Mouse (Mus musculus) heart, adult 18-20 months (tissue): ENCODE data around the gene Necab2. TPM values are rescaled to one million over a fixed set of nuclear protein-coding genes. Genes with fewer than 3 reads are reported as not detected.

Source experiments
- DNase-seq, 2 experiments: peaks; one replicate each; pipeline ENCODE4 v3.0.0; 2021 to 2022; ENCODE audit warnings: mixed read lengths in 1 of 2
- total RNA-seq, 2 experiments: library from RNA; stranded (reverse); gene quantifications; 2 replicates each; pipeline ENCODE4 v1.2.3; 2021

Necab2 gene
- total RNA-seq, 2 experiments from 2014 or later, result not detected

DNA sequence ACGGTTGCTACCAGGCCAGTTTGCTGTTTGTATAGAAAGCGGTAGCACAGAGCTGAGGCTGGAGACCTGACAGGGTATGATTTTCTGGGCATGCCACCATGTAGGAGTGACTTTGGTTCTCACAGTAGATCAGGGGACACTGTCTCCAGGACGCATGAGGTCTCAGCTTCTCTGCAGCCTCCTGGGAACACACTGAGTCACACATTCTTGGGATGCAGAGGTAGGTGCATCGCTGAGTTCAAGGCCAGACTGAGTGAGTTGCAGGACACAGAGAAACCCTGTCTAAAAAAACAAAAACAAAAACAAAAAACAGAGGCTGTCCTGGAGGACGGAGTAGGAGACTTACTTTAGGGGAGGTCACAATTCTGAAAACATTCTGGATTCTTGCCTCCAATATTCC lies 6.4 kb downstream of the Necab2 start:
- no peak for DNase-seq

GRCm38 (mm10) chr8:119456045-119456444 lies 9.5 kb downstream of the Necab2 start:
- no peak for DNase-seq

DNA sequence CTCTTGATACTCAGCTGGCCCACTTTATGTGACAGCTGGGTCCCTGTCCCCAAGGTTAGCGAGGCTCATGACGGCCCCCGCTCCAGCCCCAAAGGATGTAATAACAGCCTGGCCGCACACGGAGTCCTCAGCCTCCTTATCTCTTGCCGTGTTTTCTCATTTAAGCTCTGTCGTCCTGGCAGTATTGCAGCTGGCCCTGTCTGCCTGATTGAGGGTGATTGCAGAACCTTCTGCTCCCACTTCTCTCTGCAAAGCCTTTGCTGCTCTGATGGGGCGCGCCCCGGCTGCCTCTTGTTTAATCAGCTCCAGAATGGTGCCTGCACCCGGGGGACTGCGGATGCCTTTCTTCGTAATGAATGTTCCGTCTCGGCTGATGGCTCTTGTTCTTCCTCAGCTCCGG lies 13.2 kb downstream of the Necab2 start:
- peak; percentile 39 to 52 for DNase-seq

DNA sequence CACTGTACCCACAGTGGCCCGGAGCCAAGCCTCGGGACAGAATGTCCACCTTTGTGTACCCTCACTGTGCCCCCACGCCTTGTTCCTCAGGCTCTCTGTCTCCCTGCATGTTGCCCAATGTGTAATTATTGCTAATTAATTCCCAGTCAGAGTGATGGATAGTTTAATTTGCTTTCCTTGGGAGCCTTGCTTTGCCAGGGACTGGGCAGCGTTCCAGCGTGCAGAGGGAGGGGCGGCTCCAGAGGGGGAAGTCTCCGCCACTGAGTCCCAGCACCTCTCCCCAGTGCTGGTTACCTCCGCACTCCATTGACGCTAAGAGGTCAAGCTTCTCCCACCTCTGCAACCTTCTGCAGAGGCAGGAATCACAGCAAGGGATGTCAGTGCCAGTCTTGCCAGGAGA lies 14.8 kb downstream of the Necab2 start:
- DNase-seq, result no peak

- DNase-seq, result no peak
These were observed 17.2 kb downstream of the Necab2 start for GRCm38 (mm10) chr8:119463709-119464108.

- no peak for DNase-seq
These were observed 19.6 kb downstream of the Necab2 start for GRCm38 (mm10) chr8:119466105-119466504.

- DNase-seq, result no peak
These were observed 20.3 kb downstream of the Necab2 start for GRCm38 (mm10) chr8:119466794-119467193.

DNA sequence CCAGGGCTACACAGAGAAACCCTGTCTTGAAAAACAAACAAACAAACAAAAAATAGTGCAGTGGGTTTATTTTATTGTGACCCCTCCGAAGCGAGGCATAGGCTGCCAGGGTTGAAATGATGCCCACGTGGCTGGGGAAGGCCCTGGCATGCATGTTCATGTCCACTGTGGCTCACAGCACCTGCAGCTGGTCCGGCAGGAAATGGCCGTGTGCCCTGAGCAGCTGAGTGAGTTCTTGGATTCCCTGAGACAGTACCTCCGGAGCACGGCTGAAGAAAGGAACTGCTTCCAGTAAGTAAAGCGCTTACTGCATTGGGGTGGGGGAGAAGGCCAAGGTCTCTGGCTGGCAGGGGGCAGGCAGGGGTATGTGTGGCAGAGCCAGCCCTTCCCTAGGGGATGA lies 21.6 kb downstream of the Necab2 start:
- no peak for DNase-seq

- no peak for DNase-seq
These were observed 32.2 kb downstream of the Necab2 start for GRCm38 (mm10) chr8:119478684-119479083.

DNA sequence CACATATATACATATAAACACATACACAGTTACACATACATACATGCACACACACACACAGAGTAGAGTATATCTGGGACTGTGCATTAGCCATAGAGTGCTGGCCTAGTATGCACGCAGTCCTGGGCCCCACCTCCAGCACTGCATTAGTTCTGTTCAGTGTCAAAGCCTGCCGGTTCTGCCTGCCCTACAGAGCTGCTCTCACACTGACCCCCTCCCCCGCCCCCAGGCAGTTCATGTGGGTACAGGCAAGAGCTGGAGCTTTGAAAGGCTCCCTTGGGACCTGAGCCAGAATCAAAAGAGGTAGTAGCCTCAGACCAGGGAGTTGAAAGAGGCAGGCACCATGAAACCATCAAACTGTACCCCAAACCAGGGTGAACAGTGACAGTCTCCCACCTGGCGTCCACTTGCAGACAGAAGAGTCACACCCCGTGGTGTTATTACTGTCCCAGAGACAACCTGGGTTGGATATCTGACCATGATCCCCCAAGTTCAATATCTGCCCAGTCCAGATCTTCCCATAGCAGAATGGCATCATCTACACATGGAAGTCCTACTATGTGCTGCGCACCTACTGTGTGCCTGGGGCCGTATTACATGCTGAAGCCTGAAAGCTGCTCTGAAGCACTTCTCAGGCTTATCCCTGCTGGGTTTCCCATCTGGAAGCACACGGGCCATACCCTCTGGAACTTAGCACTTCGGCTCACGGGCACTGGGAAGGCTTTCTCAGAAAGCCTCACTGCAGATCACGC lies 37.8 kb downstream of the Necab2 start:
- no peak for DNase-seq

DNA sequence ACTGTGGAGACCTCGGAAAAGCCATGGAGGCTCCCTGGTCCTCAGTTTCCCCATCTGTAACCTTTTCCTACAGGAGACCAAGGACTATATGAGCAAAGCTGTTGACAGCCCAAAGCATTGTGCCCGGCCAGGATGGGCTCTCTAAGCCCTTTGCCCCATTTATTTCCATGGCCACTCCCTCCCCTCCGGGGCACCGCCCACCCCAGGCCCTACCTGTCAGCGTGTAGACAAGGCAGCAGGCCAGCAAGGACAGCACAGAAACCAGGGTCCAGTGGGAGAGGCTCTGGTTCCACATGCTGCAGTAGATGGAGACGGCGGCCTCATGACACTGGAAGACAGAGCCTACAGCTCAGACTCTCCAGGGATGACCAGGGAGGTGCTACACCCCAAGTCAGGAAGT lies 40.6 kb downstream of the Necab2 start:
- DNase-seq, result no peak

- DNase-seq, result peak; percentile 24 to 68
These were observed 50.3 kb downstream of the Necab2 start for GRCm38 (mm10) chr8:119496848-119497247.

- no peak for DNase-seq
These were observed 53.3 kb downstream of the Necab2 start for GRCm38 (mm10) chr8:119499836-119500235.

DNA sequence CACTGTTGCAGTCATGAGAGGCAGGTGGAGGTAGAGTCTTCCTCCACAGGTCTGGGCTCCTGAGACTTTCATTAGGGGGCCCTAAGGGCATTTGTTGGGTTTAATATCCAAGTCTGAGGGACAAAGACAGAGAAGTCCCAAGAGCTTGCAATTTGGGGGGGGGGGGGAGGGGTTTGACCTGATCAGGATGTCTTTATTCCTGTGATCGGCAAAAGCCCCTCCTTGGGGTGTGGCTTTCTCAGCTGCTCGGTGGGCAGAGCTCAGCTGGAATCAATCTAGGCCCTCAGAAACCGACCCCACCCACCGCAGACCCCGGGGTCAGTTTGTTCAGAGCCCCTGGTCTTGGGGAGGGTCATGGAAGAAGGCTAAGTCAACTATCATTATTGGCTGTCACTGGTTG lies 55.1 kb downstream of the Necab2 start, which contains the start of gene Slc38a8:
TSS of gene Slc38a8 (minus strand) at position 101 of the 400 bp plus-strand sequence.
- no peak for DNase-seq

GRCm38 (mm10) chr8:119502111-119502510 lies 55.6 kb downstream of the Necab2 start:
- DNase-seq, result no peak

- no peak for DNase-seq
These were observed 56.8 kb downstream of the Necab2 start for GRCm38 (mm10) chr8:119503191-119503767.

- no peak for DNase-seq
These were observed 59.0 kb downstream of the Necab2 start for GRCm38 (mm10) chr8:119505488-119505887.

GRCm38 (mm10) chr8:119506106-119506505 lies 59.6 kb downstream of the Necab2 start:
- DNase-seq, result no peak

DNA sequence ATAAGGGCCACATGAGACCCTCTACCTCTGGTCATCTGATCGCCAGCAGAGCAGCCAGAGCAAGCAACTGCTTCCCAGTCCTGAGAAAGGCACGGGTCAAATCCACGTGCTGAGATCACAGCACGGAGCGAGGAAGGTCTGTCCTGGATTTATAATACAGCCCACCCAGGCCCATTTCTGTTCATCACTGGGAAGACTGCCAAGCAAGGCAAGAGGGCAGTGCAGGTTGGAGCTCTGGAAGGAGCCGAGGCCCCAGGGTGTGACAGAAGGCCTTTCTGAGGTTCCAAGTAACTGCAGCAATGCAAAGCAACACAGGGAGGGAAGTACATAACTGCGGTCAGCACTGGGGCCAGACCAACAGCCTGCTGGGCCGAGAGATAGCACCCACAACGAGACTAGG lies 64.0 kb downstream of the Necab2 start:
- no peak for DNase-seq

GRCm38 (mm10) chr8:119511722-119512121 lies 65.2 kb downstream of the Necab2 start:
- no peak for DNase-seq

DNA sequence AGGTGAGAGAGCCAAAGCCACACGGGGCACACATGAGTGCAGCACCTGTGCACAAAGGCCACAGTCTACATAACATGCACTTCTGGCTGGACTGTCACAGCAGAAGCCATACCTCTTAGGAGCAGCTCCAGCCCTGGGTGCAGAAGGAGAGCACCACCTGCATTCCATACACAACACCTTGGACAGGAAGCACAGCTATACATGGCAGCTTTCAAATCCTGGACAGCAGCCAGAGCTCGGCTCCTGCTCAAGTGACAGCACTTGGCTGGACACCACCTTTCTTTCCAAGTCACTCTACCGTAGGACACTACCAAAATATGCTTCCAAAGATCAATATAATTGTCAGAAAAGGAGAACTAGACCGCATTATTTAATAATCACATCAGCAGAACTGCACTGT lies 66.9 kb downstream of the Necab2 start:
- peak in 1 of 2 experiments; percentile 15 for DNase-seq

DNA sequence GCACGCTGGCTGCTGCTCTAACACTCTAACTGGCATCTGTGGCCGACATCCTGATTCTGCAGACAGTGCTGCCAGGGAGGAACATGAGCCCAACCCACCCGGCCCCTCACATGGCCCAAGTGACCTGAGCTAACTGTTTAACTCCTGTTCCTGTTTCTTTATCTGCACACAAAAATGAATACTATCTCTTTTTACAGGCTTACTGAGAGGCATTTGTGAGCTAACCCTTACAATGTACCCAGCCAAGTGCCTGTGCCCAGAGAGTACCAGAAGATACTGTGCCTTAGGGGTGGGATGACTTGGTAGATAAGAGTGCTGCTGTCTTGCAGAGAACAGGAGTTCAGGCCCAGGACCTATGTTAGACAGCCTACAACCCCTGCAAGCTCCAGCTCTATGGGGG lies 68.4 kb downstream of the Necab2 start:
- DNase-seq, result no peak

DNA sequence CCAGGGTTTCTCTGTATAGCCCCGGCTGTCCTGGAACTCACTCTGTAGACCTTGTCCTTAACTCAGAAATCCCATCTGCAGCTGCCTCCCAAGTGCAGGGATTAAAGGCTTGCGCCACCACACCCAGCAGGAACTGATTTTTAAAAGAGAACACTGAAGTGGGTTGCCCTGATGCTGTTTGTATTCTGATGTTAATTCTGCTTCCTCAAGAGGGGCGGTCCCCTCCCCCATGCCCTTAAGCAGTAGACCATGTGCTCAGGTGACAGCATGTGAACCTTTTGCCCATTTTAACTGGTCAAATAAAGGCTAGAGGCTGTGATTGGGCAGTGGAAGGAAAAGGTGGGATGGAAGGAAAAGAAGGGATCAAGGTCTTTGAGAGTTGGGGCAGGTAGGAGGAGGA lies 69.2 kb downstream of the Necab2 start:
- DNase-seq, result no peak

- no peak for DNase-seq
These were observed 70.2 kb downstream of the Necab2 start for GRCm38 (mm10) chr8:119516674-119517073.
